Mouse (Mus musculus): Measurements from ENCODE around the gene Ten1. TPM values are rescaled to one million over a fixed set of nuclear protein-coding genes. Genes with fewer than 3 reads are reported as not detected.

The Ten1 gene
- polyA plus RNA-seq, 1 experiment from 2014 or later, result 86.7 TPM

- no peak overlapping the region for H3K4me3 ChIP-seq
- H3K4me1 ChIP-seq, result no peaks in the 10 kb centered on the region
- peaks cover 67% of the 10 kb centered on the region for H3K36me3 ChIP-seq (replicated peaks)
- WGBS, result 92% methylated on average over 22 of the region's 22 CpGs
- H3K4me2 ChIP-seq, result no peak overlapping the region
- H3K27ac ChIP-seq, result no peak overlapping the region
- no peaks in the 10 kb centered on the region for H3K9me3 ChIP-seq
- no peak overlapping the region for H3K9ac ChIP-seq
- ATAC-seq (replicated peaks), result no peak
- H3K27me3 ChIP-seq (replicated peaks), result no peaks in the 10 kb centered on the region
Measured at GRCm38 (mm10) chr11:116174775-116175448, 23.7 kb upstream of the Ten1 start.

- no peak for ATAC-seq (replicated peaks)
- H3K9ac ChIP-seq, result no peak overlapping the region
- 80% methylated on average over 7 of the region's 7 CpGs for WGBS
Measured at GRCm38 (mm10) chr11:116176010-116176409, 22.6 kb upstream of the Ten1 start.

GRCm38 (mm10) chr11:116178411-116179121 is 20.1 kb upstream of the Ten1 start:
- Histone ChIP-seq H3K36me3 (replicated peaks) (peaks cover 54% of the 10 kb centered on the region), H3K27me3 (replicated peaks) (no peaks in the 10 kb centered on the region), H3K27ac (no peak overlapping the region), H3K9me3 (no peaks in the 10 kb centered on the region), H3K4me1 (no peaks in the 10 kb centered on the region), H3K9ac (no peak overlapping the region), H3K4me3 (no peak overlapping the region), H3K4me2 (no peak overlapping the region)
- ATAC-seq (replicated peaks), result no peak
- 90% methylated on average over 20 of the region's 20 CpGs for WGBS

More at GRCm38 (mm10) chr11:116176010-116176409, 22.6 kb upstream of the Ten1 start:
- Histone ChIP-seq H3K4me3 (no peak overlapping the region), H3K4me1 (no peaks in the 10 kb centered on the region), H3K27ac (no peak overlapping the region), H3K4me2 (no peak overlapping the region), H3K9me3 (no peaks in the 10 kb centered on the region), H3K36me3 (replicated peaks) (peaks cover 67% of the 10 kb centered on the region), H3K27me3 (replicated peaks) (no peaks in the 10 kb centered on the region)

GRCm38 (mm10) chr11:116185836-116186235 is 12.8 kb upstream of the Ten1 start:
- no peak overlapping the region for H3K9ac ChIP-seq
- H3K27ac ChIP-seq, result peak overlapping the region; percentile 35; the same call in 1 of the 2 replicates
- H3K27me3 ChIP-seq (replicated peaks), result no peaks in the 10 kb centered on the region
- peaks cover 8% of the 10 kb centered on the region; the same call in 1 of the 2 replicates for H3K4me1 ChIP-seq
- WGBS, result 87% methylated on average over 3 of the region's 3 CpGs
- H3K9me3 ChIP-seq, result no peaks in the 10 kb centered on the region
- no peak for ATAC-seq (replicated peaks)
- H3K36me3 ChIP-seq (replicated peaks), result peaks cover 20% of the 10 kb centered on the region
- H3K4me3 ChIP-seq, result no peak overlapping the region
- no peak overlapping the region for H3K4me2 ChIP-seq

- no peak overlapping the region for H3K4me3 ChIP-seq
- 85% methylated on average over 11 of the region's 11 CpGs for WGBS
- H3K9ac ChIP-seq, result no peak overlapping the region
- H3K4me1 ChIP-seq, result peaks cover 8% of the 10 kb centered on the region; the same call in 1 of the 2 replicates
- peak overlapping the region; percentile 35; the same call in 1 of the 2 replicates for H3K27ac ChIP-seq
- H3K9me3 ChIP-seq, result no peaks in the 10 kb centered on the region
- H3K27me3 ChIP-seq (replicated peaks), result no peaks in the 10 kb centered on the region
- peaks cover 24% of the 10 kb centered on the region for H3K36me3 ChIP-seq (replicated peaks)
- no peak for ATAC-seq (replicated peaks)
- no peak overlapping the region for H3K4me2 ChIP-seq
Measured at GRCm38 (mm10) chr11:116186360-116186759, 12.3 kb upstream of the Ten1 start.

GRCm38 (mm10) chr11:116187226-116187930 is 11.3 kb upstream of the Ten1 start:
- no peak for ATAC-seq (replicated peaks)

GRCm38 (mm10) chr11:116194619-116195018 is 4.0 kb upstream of the Ten1 start:
- Histone ChIP-seq H3K36me3 (replicated peaks) (peaks cover 7% of the 10 kb centered on the region; the same call in 1 of the 2 replicates), H3K9ac (no peak overlapping the region), H3K27me3 (replicated peaks) (no peaks in the 10 kb centered on the region), H3K4me3 (no peak overlapping the region), H3K4me2 (no peak overlapping the region), H3K9me3 (no peaks in the 10 kb centered on the region), H3K27ac (no peak overlapping the region), H3K4me1 (peaks cover 29% of the 10 kb centered on the region)
- no peak for ATAC-seq (replicated peaks)
- 96% methylated on average over 8 of the region's 8 CpGs for WGBS

More at GRCm38 (mm10) chr11:116187226-116187930, 11.3 kb upstream of the Ten1 start:
- whole genome bisulfite sequencing, result 33% methylated on average over 11 of the region's 11 CpGs
- peaks cover 17% of the 10 kb centered on the region for H3K36me3 ChIP-seq (replicated peaks)
- no peak overlapping the region for H3K4me2 ChIP-seq
- H3K27me3 ChIP-seq (replicated peaks), result no peaks in the 10 kb centered on the region
- H3K4me3 ChIP-seq, result no peak overlapping the region
- H3K4me1 ChIP-seq, result peaks cover 8% of the 10 kb centered on the region; the same call in 1 of the 2 replicates
- no peak overlapping the region; the same call in 1 of the 2 replicates for H3K27ac ChIP-seq
- no peaks in the 10 kb centered on the region for H3K9me3 ChIP-seq
- no peak overlapping the region for H3K9ac ChIP-seq

GRCm38 (mm10) chr11:116195252-116195651 is 3.4 kb upstream of the Ten1 start:
- H3K9ac ChIP-seq, result no peak overlapping the region
- WGBS, result 77% methylated on average over 5 of the region's 5 CpGs
- peaks cover 31% of the 10 kb centered on the region for H3K4me1 ChIP-seq
- no peak overlapping the region for H3K4me2 ChIP-seq
- H3K9me3 ChIP-seq, result no peaks in the 10 kb centered on the region
- H3K36me3 ChIP-seq (replicated peaks), result peaks cover 7% of the 10 kb centered on the region; the same call in 1 of the 2 replicates
- H3K27ac ChIP-seq, result no peak overlapping the region
- ATAC-seq (replicated peaks), result no peak
- H3K27me3 ChIP-seq (replicated peaks), result no peaks in the 10 kb centered on the region
- no peak overlapping the region for H3K4me3 ChIP-seq

- Histone ChIP-seq H3K27me3 (replicated peaks) (no peaks in the 10 kb centered on the region), H3K4me3 (no peak overlapping the region), H3K4me1 (peaks cover 31% of the 10 kb centered on the region), H3K9ac (no peak overlapping the region), H3K27ac (no peak overlapping the region), H3K36me3 (replicated peaks) (peaks cover 3% of the 10 kb centered on the region; the same call in 1 of the 2 replicates), H3K9me3 (no peaks in the 10 kb centered on the region), H3K4me2 (no peak overlapping the region)
- 88% methylated on average over 3 of the region's 3 CpGs for WGBS
- no peak for ATAC-seq (replicated peaks)
Measured at GRCm38 (mm10) chr11:116196336-116196735, 2.3 kb upstream of the Ten1 start.

GRCm38 (mm10) chr11:116196866-116197583 is 1.6 kb upstream of the Ten1 start:
- Histone ChIP-seq H3K27ac (no peak overlapping the region), H3K9me3 (no peaks in the 10 kb centered on the region), H3K27me3 (replicated peaks) (no peaks in the 10 kb centered on the region), H3K9ac (no peak overlapping the region), H3K4me2 (peak overlapping the region; percentile 58), H3K4me1 (peaks cover 31% of the 10 kb centered on the region), H3K36me3 (replicated peaks) (0 out of 2 replicates have a peak, but pooled peaks cover 3% of the 10 kb centered on the region), H3K4me3 (0 out of 2 replicates have a peak overlapping the region, but pooled peaks have one; percentile 86)
- 95% methylated on average over 18 of the region's 18 CpGs for WGBS
- ATAC-seq (replicated peaks), result no peak

GRCm38 (mm10) chr11:116197584-116197906 is 1.1 kb upstream of the Ten1 start:
- Histone ChIP-seq H3K27me3 (replicated peaks) (no peaks in the 10 kb centered on the region), H3K9ac (no peak overlapping the region; the same call in 1 of the 2 replicates), H3K4me3 (peak overlapping the region; percentile 86), H3K4me2 (peak overlapping the region; percentile 58), H3K27ac (no peak overlapping the region), H3K4me1 (peaks cover 31% of the 10 kb centered on the region), H3K36me3 (replicated peaks) (0 out of 2 replicates have a peak, but pooled peaks cover 3% of the 10 kb centered on the region), H3K9me3 (no peaks in the 10 kb centered on the region)
- 90% methylated on average over 6 of the region's 6 CpGs for WGBS
- no peak for ATAC-seq (replicated peaks)
